Mouse (Mus musculus) right cerebral cortex, postnatal 10 days (tissue): Measurements from ENCODE around the gene Zfp488.

Source experiments
- DNase-seq, 2 experiments: peaks; one replicate each; pipeline ENCODE4 v3.0.0; 2021; ENCODE audit warnings: low spot score in 2 of 2

Zfp488 gene

GRCm38 (mm10) chr14:33946125-33946524, 32.4 kb downstream of the Zfp488 start:
- DNase-seq, result no peak

GRCm38 (mm10) chr14:33942222-33942621, 36.3 kb downstream of the Zfp488 start:
- DNase-seq, result no peak

GRCm38 (mm10) chr14:33940739-33941138, 37.8 kb downstream of the Zfp488 start, which contains the start of gene Gdf2:
Gdf2 (plus strand) TSS chr14:33941039.
- DNase-seq, result no peak

GRCm38 (mm10) chr14:33939117-33939516, 39.4 kb downstream of the Zfp488 start:
- DNase-seq, result peak; percentile 71 to 83

GRCm38 (mm10) chr14:33933778-33934317, 44.7 kb downstream of the Zfp488 start:
- DNase-seq, result peak; percentile 58 to 77

- peak in 1 of 2 experiments; percentile 75 for DNase-seq
Measured at GRCm38 (mm10) chr14:33932935-33933703, 45.4 kb downstream of the Zfp488 start.

- no peak for DNase-seq
Measured at GRCm38 (mm10) chr14:33931853-33932252, 46.7 kb downstream of the Zfp488 start.

GRCm38 (mm10) chr14:33923168-33924070, 55.1 kb downstream of the Zfp488 start, which contains the start of gene Gdf10:
Gdf10 (plus strand) TSS chr14:33923587.
- peak; percentile 57 to 61 for DNase-seq

- no peak for DNase-seq
Measured at GRCm38 (mm10) chr14:33922771-33923167, 55.8 kb downstream of the Zfp488 start.

- peak; percentile 62 to 73 for DNase-seq
Measured at GRCm38 (mm10) chr14:33920727-33921559, 57.6 kb downstream of the Zfp488 start.
